Mouse (Mus musculus) CH12F3 (cell line): ENCODE results near the gene Rps27rt.
"Not testable (repeated sequence)": the region's sequence is repeated elsewhere in the genome, so short reads cannot be mapped to it uniquely, and the experiment has no call there.

ENCODE experiments used
- in situ Hi-C: fragments of 300-500 bp; cut with MboI; formaldehyde crosslinking; loops from 2 replicates; pipeline ENCODE4 v1.14.3; 2020; ENCODE audit warnings: low sequenced_read_pairs

The Rps27rt gene

DNA sequence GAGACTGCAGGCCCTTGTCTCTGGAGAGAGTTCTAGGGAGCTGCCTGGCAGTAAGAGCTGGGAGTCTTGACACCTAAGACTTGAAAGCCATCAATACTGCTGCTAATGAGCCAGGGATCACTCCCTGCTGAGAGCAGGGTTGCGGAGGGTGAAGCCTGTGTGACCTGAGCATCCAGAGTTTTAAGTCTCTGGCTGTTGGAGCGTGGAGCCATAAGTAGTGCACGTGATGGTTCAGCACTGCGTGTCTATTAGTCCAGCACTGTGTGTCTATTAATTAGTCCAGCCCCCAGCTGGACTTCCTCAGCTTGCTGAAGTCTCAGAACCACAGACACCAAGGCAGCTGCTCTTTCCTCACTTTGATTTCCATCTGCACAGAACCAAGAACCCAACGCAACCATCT lies 3.8 kb upstream of the Rps27rt start:
- in situ Hi-C loops: no loop called here

DNA sequence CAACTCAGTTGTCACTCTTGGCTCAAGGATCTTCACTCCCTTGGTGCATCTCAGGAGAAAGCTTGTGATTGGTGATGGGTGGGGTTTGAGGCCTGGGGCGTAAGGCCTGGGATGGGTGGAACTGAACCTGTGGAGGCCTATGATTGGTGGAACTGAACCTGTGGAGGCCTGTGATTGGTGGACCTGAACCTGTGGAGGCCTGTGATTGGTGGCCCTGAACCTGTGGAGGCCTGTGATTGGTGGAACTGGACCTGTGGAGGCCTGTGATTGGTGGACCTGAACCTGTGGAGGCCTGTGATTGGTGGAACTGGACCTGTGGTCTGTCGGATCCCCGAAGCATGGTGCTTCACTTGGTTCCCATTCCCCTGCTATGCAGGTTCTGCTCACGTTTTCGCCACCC lies 3.2 kb upstream of the Rps27rt start:
- in situ Hi-C loops: no loop called here

DNA sequence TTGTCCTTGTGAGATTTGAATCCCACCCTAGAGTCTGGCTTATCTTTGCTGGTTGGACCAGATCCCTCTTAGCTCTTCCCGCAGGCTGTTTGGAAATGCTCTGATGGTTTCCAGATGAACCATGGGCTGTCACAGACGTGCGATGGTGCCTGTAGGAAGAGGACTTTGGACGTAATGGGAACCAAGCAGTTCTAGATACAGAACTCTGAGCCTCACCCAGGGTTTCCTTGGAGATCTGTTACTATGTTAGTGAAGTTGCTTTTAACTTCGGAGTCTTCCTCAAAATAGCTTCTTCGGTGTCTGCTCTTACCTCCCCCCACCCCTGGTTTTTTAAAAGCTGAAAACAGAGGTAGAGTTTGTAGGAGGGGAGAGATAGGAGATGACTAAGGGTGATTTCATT lies 2.6 kb downstream of the Rps27rt start:
- in situ Hi-C loops: no loop called here

DNA sequence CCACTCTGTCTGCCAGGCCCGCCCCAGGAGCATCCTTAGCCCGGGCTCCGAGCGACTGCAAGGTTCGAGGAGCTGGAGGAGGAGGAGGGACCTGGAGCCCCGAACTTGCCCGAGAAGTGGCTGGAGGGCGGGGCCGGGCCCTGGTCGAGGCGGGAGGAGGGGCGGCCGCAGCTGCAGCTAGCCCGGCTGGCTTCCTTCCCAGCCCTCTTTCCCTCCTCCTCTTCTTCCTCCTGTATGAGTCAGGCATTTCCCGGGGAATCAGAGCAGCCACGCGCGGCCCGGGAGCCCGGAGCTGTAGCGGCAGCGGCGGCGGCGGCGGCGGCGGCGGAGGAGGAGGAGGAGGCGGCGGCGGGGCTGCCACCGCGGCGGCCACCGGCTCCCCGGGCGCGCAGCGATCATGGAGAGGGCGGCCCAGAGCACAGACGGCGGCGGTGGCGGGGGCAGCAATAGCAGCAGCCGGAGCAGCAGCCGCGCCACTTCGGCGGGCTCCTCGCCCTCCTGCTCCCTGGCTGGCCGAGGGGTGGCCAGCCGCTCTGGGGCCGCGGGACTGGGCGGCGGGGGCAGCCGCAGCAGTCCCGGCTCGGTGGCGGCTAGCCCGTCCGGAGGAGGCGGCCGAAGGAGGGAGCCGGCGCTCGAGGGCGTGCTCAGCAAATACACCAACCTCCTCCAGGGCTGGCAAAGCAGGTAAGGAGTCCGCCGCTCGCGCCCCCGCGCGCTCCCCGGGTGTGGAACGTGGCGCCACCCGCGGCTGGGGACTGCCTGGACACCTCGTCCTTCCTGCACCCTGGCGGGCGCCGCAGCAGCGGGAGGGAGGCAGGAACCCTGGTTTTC lies 4.0 kb downstream of the Rps27rt start, which contains the start of gene Osbpl10:
Gene Osbpl10 (plus strand): TSS at position 289 of the 831 bp plus-strand sequence.
- in situ Hi-C loops: no loop called here

DNA sequence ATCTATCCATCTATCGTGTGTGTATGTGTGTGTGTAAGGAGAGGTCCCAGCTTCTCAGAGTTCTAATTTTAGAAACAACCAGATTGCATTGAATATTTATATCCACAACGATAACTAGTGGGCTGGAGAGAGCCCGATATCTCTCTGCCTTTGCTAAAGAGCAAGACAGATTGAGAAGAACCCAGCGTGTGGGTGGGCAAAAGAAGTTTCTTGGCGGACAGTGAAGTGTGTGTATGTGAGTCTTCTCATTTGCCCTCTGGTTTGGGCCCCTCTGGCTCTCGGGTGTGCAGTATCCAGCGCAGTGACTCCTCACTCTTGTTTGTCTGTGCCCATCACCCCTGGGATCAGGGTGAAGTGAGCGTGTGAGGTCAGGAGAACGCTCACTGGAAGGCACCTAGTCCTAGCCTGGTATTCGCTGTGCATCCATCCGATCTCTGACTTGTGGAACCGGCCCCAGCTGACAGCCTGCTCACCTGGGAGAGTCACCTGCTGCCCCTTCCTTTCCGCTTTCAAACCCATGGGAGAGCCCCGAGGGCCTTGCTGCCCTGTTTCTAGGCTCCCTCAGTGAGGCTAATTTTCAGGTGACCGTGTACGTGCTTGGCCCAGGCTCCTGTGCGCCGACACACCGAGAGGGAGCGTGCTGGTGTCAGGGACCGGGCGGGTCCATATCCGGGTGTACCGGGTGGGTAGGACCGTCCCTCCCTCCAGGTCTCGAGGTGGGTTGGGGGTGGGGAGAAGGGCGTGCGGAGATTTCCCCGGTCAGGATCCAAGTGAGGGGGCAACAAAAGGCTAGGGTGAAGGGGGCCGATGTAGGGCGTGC lies 4.9 kb downstream of the Rps27rt start:
- in situ Hi-C loops: no loop called here

DNA sequence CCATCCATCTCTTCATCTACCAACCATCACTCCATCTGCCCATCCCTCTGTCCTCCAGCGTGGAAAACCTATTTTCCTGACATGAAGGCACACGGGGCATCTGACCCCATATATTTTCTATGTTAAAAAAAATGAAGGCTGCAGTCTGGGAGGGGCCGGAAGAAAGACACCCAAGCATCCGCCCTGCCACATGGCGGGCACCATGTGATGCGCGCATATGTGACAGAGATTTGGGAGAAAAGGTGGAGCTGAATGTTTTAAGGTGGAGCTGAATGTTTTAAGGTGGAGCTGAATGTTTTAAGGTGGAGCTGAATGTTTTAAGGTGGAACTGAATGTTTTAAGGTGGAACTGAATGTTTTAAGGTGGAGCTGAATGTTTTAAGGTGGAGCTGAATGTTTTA lies 16.3 kb downstream of the Rps27rt start:
- in situ Hi-C loops: not testable (repeated sequence)

- in situ Hi-C loops: no loop called here
These were observed 18.4 kb downstream of the Rps27rt start for GRCm38 (mm10) chr9:114964093-114964492.

GRCm38 (mm10) chr9:114960844-114961243 lies 21.7 kb downstream of the Rps27rt start:
- in situ Hi-C loops: no loop called here

DNA sequence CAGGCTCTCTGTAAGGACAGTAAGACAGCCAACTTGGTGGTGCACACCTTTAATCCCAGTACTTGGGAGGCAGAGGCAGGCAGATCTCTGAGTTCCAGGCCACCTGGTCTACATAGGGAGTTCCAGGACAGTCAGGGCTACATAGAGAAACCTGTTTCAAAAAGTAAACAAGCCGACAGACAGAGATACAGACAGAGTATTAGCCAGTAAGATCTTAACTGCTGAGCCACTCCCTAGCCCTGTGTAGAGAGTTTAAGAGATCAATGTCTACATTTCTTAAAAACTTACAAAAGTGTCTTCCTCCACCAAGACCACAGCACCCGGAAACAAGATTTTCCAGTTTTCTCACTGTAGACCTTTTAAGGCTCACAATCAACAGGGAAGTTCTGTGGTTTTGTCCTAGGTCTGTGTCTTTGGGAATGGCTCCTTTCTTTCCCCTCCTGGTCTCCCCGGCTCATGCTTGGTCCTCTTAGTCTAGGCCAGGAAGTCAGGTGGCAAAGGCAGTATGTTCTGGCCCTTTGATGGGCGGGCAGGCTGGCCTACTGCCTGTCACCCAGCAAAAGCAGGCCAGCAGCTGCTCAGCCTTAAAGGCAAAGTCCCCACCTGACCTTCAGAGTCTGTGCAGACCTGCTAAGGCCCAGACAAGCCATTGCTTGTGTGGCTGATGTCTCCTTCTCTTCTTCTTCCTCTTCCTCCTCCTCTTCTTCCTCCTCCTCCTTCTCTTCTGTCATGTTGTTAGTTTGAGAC lies 22.3 kb downstream of the Rps27rt start:
- in situ Hi-C loops: no loop called here

DNA sequence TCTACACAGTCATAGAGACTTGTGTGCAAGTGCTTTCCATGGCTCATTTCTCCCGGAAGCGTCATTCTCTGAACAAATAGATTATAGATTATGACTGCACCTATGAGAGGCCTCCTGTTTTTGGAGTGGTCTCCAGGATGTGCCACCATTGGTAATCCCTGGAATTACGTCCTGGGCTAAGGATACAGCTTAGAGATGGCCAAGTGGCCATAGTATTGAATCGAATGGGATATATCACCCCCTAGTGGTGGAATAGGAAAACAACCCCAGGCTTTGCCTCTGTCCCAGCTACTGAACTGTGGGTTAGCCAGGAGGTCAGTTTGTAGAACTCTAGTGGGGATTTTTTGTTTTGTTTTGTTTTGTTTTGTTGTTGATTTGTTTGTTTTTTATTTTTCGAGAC lies 25.6 kb downstream of the Rps27rt start:
- in situ Hi-C loops: no loop called here

DNA sequence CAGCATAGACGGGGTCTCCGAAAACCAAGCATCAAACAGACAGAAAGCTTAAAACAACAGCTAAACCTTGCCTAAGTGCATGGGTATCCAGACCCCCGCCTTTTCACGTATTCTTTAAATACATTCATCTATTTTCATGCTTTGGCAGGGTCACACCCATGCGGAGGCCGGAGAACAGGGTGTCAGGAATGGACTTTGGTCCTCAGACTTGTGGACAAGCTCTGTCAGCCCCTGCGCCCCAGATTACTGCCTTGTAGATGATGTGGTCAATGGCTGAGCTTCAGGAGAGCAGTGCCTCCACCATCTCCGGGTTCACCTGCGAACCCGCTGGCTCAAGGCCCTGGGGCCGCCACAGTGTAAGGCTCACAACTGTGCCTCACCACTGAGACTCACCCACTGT lies 27.2 kb downstream of the Rps27rt start:
- in situ Hi-C loops: no loop called here

DNA sequence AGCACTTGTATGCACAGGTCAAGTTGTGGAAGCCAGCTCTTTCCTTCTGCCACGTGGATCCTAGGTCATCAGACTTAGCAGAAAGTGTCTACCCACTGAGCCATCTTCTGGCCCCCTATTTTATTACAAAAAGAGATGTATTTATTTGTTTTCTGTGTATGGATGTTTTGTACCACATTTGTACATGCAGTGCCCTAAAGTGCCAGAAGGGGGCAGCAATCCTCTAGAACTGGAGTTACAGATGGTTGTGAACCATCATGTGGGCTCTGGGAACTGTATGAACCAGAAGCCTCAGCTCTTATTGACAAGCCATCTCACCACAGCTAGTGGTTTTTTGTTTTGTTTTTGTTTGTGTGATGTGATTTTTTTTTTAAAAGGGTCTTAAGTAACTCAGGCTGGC lies 29.7 kb downstream of the Rps27rt start:
- in situ Hi-C loops: no loop called here

GRCm38 (mm10) chr9:114948395-114948794 lies 34.1 kb downstream of the Rps27rt start:
- in situ Hi-C loops: no loop called here

DNA sequence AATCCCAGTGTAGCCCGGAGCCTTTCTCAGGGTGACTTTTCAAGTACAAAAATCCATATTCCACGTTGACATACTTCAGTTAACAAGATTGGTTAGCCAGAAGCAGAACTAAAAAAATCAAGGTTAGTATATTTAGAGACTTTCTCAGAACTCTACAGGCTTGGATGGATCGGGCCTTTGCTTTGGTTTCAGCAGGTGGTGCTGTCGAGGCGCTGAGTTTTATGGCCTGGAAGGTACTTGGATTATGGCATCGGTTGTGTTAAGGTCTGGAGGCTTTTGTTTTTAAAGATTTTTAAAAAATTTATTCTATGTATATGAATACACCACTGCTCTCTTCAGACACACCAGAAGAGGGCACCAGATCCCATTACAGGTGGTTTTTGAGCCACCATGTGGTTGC lies 37.0 kb downstream of the Rps27rt start:
- in situ Hi-C loops: no loop called here

DNA sequence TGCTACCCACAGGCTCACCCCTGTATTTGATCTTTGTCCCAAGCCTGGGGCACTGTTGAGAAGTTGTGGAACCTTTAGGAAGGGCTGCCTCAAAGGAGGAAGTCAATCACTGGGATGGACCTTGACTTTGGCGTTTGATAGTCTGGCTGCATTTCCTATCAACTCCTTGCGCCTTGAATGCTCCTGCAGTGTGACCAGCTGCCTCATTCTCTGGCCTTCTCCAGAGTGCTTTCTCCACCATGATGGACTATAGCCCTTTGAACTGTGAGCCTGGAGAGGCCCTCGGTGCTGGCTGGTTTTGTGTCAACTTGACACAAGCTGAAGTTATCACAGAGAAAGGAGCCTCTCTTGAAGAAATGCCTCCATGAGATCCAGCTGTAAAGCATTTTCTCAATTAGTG lies 37.9 kb downstream of the Rps27rt start:
- in situ Hi-C loops: no loop called here

DNA sequence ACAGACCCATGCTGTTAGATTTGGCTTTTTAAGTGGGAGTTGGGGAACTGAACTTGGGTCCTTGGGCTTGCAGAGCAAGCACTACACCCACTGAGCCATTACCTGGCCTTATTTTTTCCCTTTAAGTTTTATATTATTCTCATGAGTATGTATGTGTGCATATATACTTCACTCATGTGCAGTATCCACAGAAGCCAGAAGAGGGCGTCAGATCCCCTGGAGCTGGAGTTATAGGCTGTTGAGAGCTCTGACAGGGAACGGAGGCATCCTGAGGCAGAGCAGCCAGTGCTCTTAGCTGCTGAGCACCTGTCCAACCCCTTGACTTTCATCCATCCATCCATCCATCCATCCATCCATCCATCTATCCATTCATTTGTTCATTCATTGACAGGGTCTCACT lies 45.9 kb downstream of the Rps27rt start:
- in situ Hi-C loops: no loop called here

DNA sequence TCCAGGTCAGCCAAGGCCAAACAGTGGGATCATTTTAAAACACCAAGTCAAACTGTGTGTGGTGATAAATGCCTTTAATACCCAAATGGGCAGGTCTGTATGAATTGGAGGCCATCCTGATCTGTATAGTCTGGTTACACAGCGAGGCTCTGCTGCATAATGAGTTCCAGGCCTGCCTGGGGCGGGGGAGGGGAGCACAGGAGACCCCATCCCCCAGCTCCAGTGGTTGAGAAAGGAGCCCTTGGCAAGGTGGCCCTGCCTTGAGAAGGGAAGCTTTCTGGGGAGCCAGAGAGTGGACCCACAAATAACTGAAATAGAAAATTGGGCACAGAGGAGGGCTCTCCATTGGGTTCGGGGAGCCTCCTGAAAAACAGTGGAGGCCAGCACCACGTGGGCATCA lies 47.2 kb downstream of the Rps27rt start:
- in situ Hi-C loops: no loop called here

DNA sequence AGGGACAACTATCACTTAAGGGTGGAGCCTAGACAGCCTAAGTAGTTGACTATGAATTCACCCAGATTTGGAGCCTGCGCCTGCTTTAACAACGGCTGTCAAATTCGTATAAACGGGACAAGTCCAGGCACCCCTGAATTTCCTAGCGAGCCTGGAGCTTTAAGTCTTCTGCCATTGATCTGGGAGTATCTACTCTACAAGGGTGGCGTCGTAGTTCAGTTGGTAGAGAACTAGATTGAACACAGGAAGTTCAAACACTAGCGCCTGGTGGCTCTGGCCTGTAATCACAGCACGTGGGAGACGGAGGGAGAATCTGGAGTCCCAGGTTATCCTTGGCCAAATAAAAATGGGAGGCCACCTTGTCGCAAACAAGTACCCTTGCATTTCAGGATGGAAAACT lies 48.3 kb downstream of the Rps27rt start:
- in situ Hi-C loops: no loop called here

- in situ Hi-C loops: no loop called here
These were observed 48.8 kb downstream of the Rps27rt start, which contains the start of gene Gpd1l for GRCm38 (mm10) chr9:114933723-114934171. Gene Gpd1l, minus strand, starts transcription at chr9:114933987.

- in situ Hi-C loops: no loop called here
These were observed 49.4 kb downstream of the Rps27rt start for GRCm38 (mm10) chr9:114933037-114933722.

GRCm38 (mm10) chr9:114932607-114933006 lies 49.9 kb downstream of the Rps27rt start:
- in situ Hi-C loops: no loop called here
